Mouse (Mus musculus) heart, embryonic 10.5 days (tissue): ENCODE measurements at regions not wholly inside any gene's neighbourhood (a gene's known extent, or its start where the extent isn't known, plus 50 kb on each side); places are given as distances from the start of the nearest gene placed in this dataset.

ENCODE experiments used
- DNase-seq: peaks from one replicate; pipeline ENCODE4 v3.0.0-alpha.2; 2017; ENCODE audit warnings: low spot score
- H3K27ac ChIP-seq: fragments of 300-500 bp; sonication (generic); 2 replicates; pipeline ENCODE4 v1.5.1; 2016; ENCODE audit warnings: mild to moderate bottlenecking
- H3K27me3 ChIP-seq: fragments of 300-500 bp; sonication (generic); 2 replicates; pipeline ENCODE4 v1.6.1; 2016; ENCODE audit warnings: mild to moderate bottlenecking; ENCODE audit not compliant: poor library complexity, insufficient read depth, severe bottlenecking
- H3K36me3 ChIP-seq: fragments of 300-500 bp; sonication (generic); 2 replicates; pipeline ENCODE4 v1.6.1; 2016; ENCODE audit warnings: mild to moderate bottlenecking, moderate library complexity
- H3K4me1 ChIP-seq: fragments of 300-500 bp; sonication (generic); 2 replicates; pipeline ENCODE4 v1.6.1; 2016; ENCODE audit warnings: mild to moderate bottlenecking
- H3K4me3 ChIP-seq: fragments of 300-500 bp; sonication (generic); 2 replicates; pipeline ENCODE4 v1.5.1; 2016; ENCODE audit warnings: mild to moderate bottlenecking, moderate library complexity
- H3K9me3 ChIP-seq: fragments of 300-500 bp; sonication (generic); 2 replicates; pipeline ENCODE4 v1.6.1; 2016; ENCODE audit warnings: mild to moderate bottlenecking, moderate library complexity
- WGBS: fragments of 180-500 bp; shearing (Covaris S2); methylation state at CpG from one replicate; pipeline ENCODE4 v1.1.7; 2016; 5-methylcytosine and 5-hydroxymethylcytosine counted together

GRCm38 (mm10) chr4:150755446-150755845 lies 98.3 kb upstream of the Errfi1 start:
- Histone ChIP-seq H3K4me1 (peaks cover 40% of the 10 kb centered on the region), H3K9me3 (no peaks in the 10 kb centered on the region), H3K36me3 (peaks cover 4% of the 10 kb centered on the region; the same call in 1 of the 2 replicates)

GRCm38 (mm10) chr4:150752151-150752550 lies 100.2 kb upstream of the Slc45a1 start:
- peaks cover 4% of the 10 kb centered on the region; the same call in 1 of the 2 replicates for H3K36me3 ChIP-seq
- H3K9me3 ChIP-seq: no peaks in the 10 kb centered on the region
- 0 out of 2 replicates have a peak, but pooled peaks cover 15% of the 10 kb centered on the region for H3K27me3 ChIP-seq
- no peak overlapping the region for H3K4me3 ChIP-seq
- peaks cover 32% of the 10 kb centered on the region for H3K4me1 ChIP-seq
- no peak for DNase-seq
- peak overlapping the region; percentile 42; the same call in 1 of the 2 replicates for H3K27ac ChIP-seq
- 71% methylated on average over 8 of the region's 8 CpGs for WGBS

More at GRCm38 (mm10) chr4:150755446-150755845, 98.3 kb upstream of the Errfi1 start:
- Histone ChIP-seq H3K27ac (no peak overlapping the region), H3K4me3 (no peak overlapping the region), H3K27me3 (0 out of 2 replicates have a peak, but pooled peaks cover 15% of the 10 kb centered on the region)
- DNase-seq: no peak
- 89% methylated on average over 7 of the region's 7 CpGs for WGBS

- no peaks in the 10 kb centered on the region for H3K36me3 ChIP-seq
- H3K27me3 ChIP-seq: 0 out of 2 replicates have a peak, but pooled peaks cover 15% of the 10 kb centered on the region
- peaks cover 40% of the 10 kb centered on the region for H3K4me1 ChIP-seq
- no peak for DNase-seq
- H3K27ac ChIP-seq: peak overlapping the region; percentile 19
- H3K9me3 ChIP-seq: no peaks in the 10 kb centered on the region
- no peak overlapping the region for H3K4me3 ChIP-seq
- 84% methylated on average over 13 of the region's 13 CpGs for WGBS
Observed at GRCm38 (mm10) chr4:150750445-150751213, 98.7 kb upstream of the Slc45a1 start.

GRCm38 (mm10) chr4:150749066-150749465 lies 97.1 kb upstream of the Slc45a1 start:
- H3K9me3 ChIP-seq: no peaks in the 10 kb centered on the region
- WGBS: 80% methylated on average over 8 of the region's 8 CpGs
- peaks cover 48% of the 10 kb centered on the region for H3K4me1 ChIP-seq
- no peak overlapping the region for H3K4me3 ChIP-seq
- 0 out of 2 replicates have a peak, but pooled peaks cover 15% of the 10 kb centered on the region for H3K27me3 ChIP-seq
- H3K27ac ChIP-seq: peak overlapping the region; percentile 70
- no peak for DNase-seq
- no peaks in the 10 kb centered on the region for H3K36me3 ChIP-seq

- 0 out of 2 replicates have a peak, but pooled peaks cover 15% of the 10 kb centered on the region for H3K27me3 ChIP-seq
- WGBS: 10% methylated on average over 13 of the region's 13 CpGs
- peak; percentile 91 for DNase-seq
- H3K9me3 ChIP-seq: no peaks in the 10 kb centered on the region
- H3K4me1 ChIP-seq: peaks cover 48% of the 10 kb centered on the region
- no peaks in the 10 kb centered on the region for H3K36me3 ChIP-seq
- H3K4me3 ChIP-seq: peak overlapping the region; percentile 29; the same call in 1 of the 2 replicates
- H3K27ac ChIP-seq: peak overlapping the region; percentile 67
Observed at GRCm38 (mm10) chr4:150748099-150749000, 96.4 kb upstream of the Slc45a1 start.

GRCm38 (mm10) chr4:150746430-150746923 lies 94.5 kb upstream of the Slc45a1 start:
- no peak overlapping the region for H3K4me3 ChIP-seq
- H3K27ac ChIP-seq: peak overlapping the region; percentile 87
- DNase-seq: no peak
- H3K9me3 ChIP-seq: no peaks in the 10 kb centered on the region
- 0 out of 2 replicates have a peak, but pooled peaks cover 8% of the 10 kb centered on the region for H3K27me3 ChIP-seq
- no peaks in the 10 kb centered on the region for H3K36me3 ChIP-seq
- WGBS: 61% methylated on average over 13 of the region's 13 CpGs
- peaks cover 44% of the 10 kb centered on the region for H3K4me1 ChIP-seq

GRCm38 (mm10) chr4:150745529-150746429 lies 93.8 kb upstream of the Slc45a1 start:
- no peaks in the 10 kb centered on the region for H3K9me3 ChIP-seq
- no peak for DNase-seq
- peak overlapping the region; percentile 87 for H3K27ac ChIP-seq
- WGBS: 52% methylated on average over 7 of the region's 7 CpGs
- H3K36me3 ChIP-seq: no peaks in the 10 kb centered on the region
- H3K27me3 ChIP-seq: 0 out of 2 replicates have a peak, but pooled peaks cover 1% of the 10 kb centered on the region
- peaks cover 49% of the 10 kb centered on the region for H3K4me1 ChIP-seq
- no peak overlapping the region for H3K4me3 ChIP-seq

GRCm38 (mm10) chr4:150743508-150743907 lies 91.5 kb upstream of the Slc45a1 start:
- 72% methylated on average over 8 of the region's 8 CpGs for WGBS
- Histone ChIP-seq H3K4me3 (no peak overlapping the region), H3K36me3 (no peaks in the 10 kb centered on the region), H3K27me3 (no peaks in the 10 kb centered on the region), H3K9me3 (no peaks in the 10 kb centered on the region), H3K4me1 (peaks cover 49% of the 10 kb centered on the region), H3K27ac (no peak overlapping the region)
- DNase-seq: no peak

GRCm38 (mm10) chr4:150743103-150743502 lies 91.1 kb upstream of the Slc45a1 start:
- H3K4me1 ChIP-seq: peaks cover 48% of the 10 kb centered on the region
- 18% methylated on average over 6 of the region's 6 CpGs for WGBS
- H3K27me3 ChIP-seq: no peaks in the 10 kb centered on the region
- H3K4me3 ChIP-seq: no peak overlapping the region
- H3K27ac ChIP-seq: no peak overlapping the region
- H3K9me3 ChIP-seq: no peaks in the 10 kb centered on the region
- no peaks in the 10 kb centered on the region for H3K36me3 ChIP-seq
- no peak for DNase-seq

GRCm38 (mm10) chr4:150741810-150742209 lies 89.8 kb upstream of the Slc45a1 start:
- Histone ChIP-seq H3K27ac (no peak overlapping the region), H3K9me3 (no peaks in the 10 kb centered on the region), H3K27me3 (no peaks in the 10 kb centered on the region), H3K36me3 (no peaks in the 10 kb centered on the region), H3K4me1 (peaks cover 41% of the 10 kb centered on the region), H3K4me3 (no peak overlapping the region)
- WGBS: 92% methylated on average over 4 of the region's 4 CpGs
- DNase-seq: no peak

GRCm38 (mm10) chr4:150740167-150740566 lies 88.2 kb upstream of the Slc45a1 start:
- DNase-seq: no peak
- no peaks in the 10 kb centered on the region for H3K9me3 ChIP-seq
- H3K27ac ChIP-seq: no peak overlapping the region
- H3K27me3 ChIP-seq: no peaks in the 10 kb centered on the region
- H3K36me3 ChIP-seq: no peaks in the 10 kb centered on the region
- H3K4me3 ChIP-seq: no peak overlapping the region
- H3K4me1 ChIP-seq: peaks cover 27% of the 10 kb centered on the region
- 39% methylated on average over 8 of the region's 8 CpGs for WGBS

- H3K4me3 ChIP-seq: no peak overlapping the region
- H3K36me3 ChIP-seq: no peaks in the 10 kb centered on the region
- WGBS: 88% methylated on average over 9 of the region's 9 CpGs
Observed at GRCm38 (mm10) chr4:150738736-150739135, 86.8 kb upstream of the Slc45a1 start.

More at GRCm38 (mm10) chr4:150738736-150739135, 86.8 kb upstream of the Slc45a1 start:
- no peaks in the 10 kb centered on the region for H3K27me3 ChIP-seq
- H3K27ac ChIP-seq: no peak overlapping the region
- no peak for DNase-seq
- peaks cover 24% of the 10 kb centered on the region for H3K4me1 ChIP-seq
- no peaks in the 10 kb centered on the region for H3K9me3 ChIP-seq
